Mouse (Mus musculus) small intestine, adult 2 months (tissue): ENCODE measurements around the gene Gramd2.

Source experiments
- CTCF ChIP-seq: fragments of 200-500 bp; IDR thresholded peaks from 2 replicates; pipeline ENCODE4 v1.5.1; 2012; ENCODE audit warnings: low read depth, mild to moderate bottlenecking, control low read depth, inconsistent platforms, low read length, moderate library complexity, mixed read lengths; ENCODE audit not compliant: insufficient replicate concordance, insufficient read length; ENCODE audit errors: extremely low read depth
- POLR2A ChIP-seq: fragments of 200-500 bp; IDR thresholded peaks from 2 replicates; pipeline ENCODE4 v1.6.1; 2012; ENCODE audit warnings: low read depth, mild to moderate bottlenecking, control low read depth, inconsistent platforms, low read length, moderate library complexity

DNA sequence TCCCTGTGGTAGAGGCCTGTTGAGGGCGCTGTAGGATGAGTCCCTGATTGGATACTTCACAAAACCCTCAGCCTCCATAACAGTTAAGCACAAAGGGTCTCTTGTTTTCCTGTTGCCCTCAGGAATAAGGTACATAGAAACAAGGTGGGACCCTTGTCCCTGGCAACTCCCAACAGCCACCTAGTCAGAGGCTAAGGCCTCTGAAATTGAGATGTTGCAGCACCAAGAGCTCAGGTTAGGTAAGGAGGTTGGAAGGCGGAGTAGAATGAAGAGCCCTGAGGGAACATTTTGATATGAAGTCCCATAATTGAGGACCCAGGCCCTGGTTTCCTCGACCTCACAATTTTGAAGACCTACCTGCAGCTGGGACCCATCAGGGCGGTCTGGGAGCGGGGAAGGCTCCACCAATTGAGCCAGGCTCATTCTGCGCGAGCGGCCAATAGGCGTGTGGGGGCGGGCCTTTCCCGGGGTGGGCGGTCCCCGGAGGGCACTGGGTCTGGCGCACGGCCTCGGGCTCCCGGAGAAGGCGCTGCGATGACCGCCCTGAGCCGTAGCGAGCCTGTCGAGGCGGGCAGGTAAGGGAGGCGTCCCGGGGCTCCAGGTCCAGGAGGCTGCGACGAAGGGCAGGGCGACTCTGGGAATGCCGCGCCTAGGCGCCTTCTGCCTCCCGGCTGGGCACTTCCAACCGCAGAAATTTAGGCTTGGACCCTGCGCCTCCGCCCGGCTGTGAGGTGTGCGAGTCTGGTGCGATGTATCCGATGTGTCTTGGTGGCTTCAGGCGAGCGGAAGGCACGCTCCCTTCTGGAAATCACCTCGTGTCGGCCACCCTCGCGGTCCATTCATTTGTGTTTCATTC, at the start of gene Gramd2:
- TF ChIP-seq CTCF, result no peak
- peak; percentile 85; the same call in 1 of the 2 replicates for TF ChIP-seq POLR2A
